Mouse (Mus musculus) hindbrain, embryonic 10.5 days (tissue): ENCODE data around the gene Cd44. TPM values are rescaled to one million over a fixed set of nuclear protein-coding genes. Genes with fewer than 3 reads are reported as not detected.
A peak's percentile ranks its signal among the peaks of the same experiment; 100 is the strongest.

ENCODE experiments used
- DNase-seq: peaks from one replicate; pipeline ENCODE4 v3.0.0-alpha.2; 2017; ENCODE audit warnings: low spot score
- H3K27ac ChIP-seq: fragments of 300-500 bp; sonication (generic); 2 replicates; pipeline ENCODE4 v1.5.1; 2016; ENCODE audit warnings: mild to moderate bottlenecking, moderate library complexity
- H3K27me3 ChIP-seq: fragments of 300-500 bp; sonication (generic); 2 replicates; pipeline ENCODE4 v1.6.1; 2016; ENCODE audit warnings: mild to moderate bottlenecking; ENCODE audit not compliant: poor library complexity, insufficient read depth, severe bottlenecking
- H3K36me3 ChIP-seq: fragments of 300-500 bp; sonication (generic); 2 replicates; pipeline ENCODE4 v1.6.1; 2016; ENCODE audit warnings: mild to moderate bottlenecking, moderate library complexity
- H3K4me1 ChIP-seq: fragments of 300-500 bp; sonication (generic); replicated peaks from 2 replicates; pipeline ENCODE4 v1.6.1; 2016; ENCODE audit warnings: mild to moderate bottlenecking
- H3K4me3 ChIP-seq: fragments of 300-500 bp; sonication (generic); 2 replicates; pipeline ENCODE4 v1.5.1; 2016; ENCODE audit warnings: mild to moderate bottlenecking, moderate library complexity
- H3K9me3 ChIP-seq: fragments of 300-500 bp; sonication (generic); 2 replicates; pipeline ENCODE4 v1.6.1; 2016; ENCODE audit warnings: mild to moderate bottlenecking, moderate library complexity
- WGBS: fragments of 180-500 bp; shearing (Covaris S2); methylation state at CpG from one replicate; pipeline ENCODE4 v1.1.7; 2016; 5-methylcytosine and 5-hydroxymethylcytosine counted together
- polyA plus RNA-seq: library from polyadenylated mRNA; unstranded; fragments of >200 nt; fragmentation: Nextera tagmentation; extraction: Ambion mirVana; gene quantifications from 2 replicates; pipeline ENCODE4 v1.2.1, GENCODE M21; 2016

The Cd44 gene
- polyA plus RNA-seq, 1 experiment from 2014 or later = 2.8 TPM

GRCm38 (mm10) chr2:102905604-102906003 is 4.1 kb upstream of the Cd44 start:
- Histone ChIP-seq H3K4me1 (peaks cover 15% of the 10 kb centered on the region), H3K36me3 (no peaks in the 10 kb centered on the region), H3K27ac (no peak overlapping the region), H3K9me3 (no peaks in the 10 kb centered on the region), H3K27me3 (peaks cover 23% of the 10 kb centered on the region), H3K4me3 (no peak overlapping the region)
- WGBS = 86% methylated on average over 3 of the region's 3 CpGs
- no peak for DNase-seq

GRCm38 (mm10) chr2:102901828-102902223 is 361 bp upstream of the Cd44 start:
- WGBS = 20% methylated on average over 3 of the region's 3 CpGs
- Histone ChIP-seq H3K27ac (peak overlapping the region; percentile 80), H3K27me3 (peaks cover 41% of the 10 kb centered on the region), H3K4me1 (peaks cover 18% of the 10 kb centered on the region), H3K4me3 (peak overlapping the region; percentile 58), H3K36me3 (no peaks in the 10 kb centered on the region), H3K9me3 (no peaks in the 10 kb centered on the region)
- DNase-seq = no peak

- 70% methylated on average over 7 of the region's 7 CpGs for WGBS
- Histone ChIP-seq H3K9me3 (no peaks in the 10 kb centered on the region), H3K27me3 (peaks cover 41% of the 10 kb centered on the region), H3K4me1 (peaks cover 18% of the 10 kb centered on the region), H3K27ac (no peak overlapping the region), H3K36me3 (no peaks in the 10 kb centered on the region), H3K4me3 (peak overlapping the region; percentile 58; the same call in 1 of the 2 replicates)
- no peak for DNase-seq
These were observed 1.2 kb downstream of the Cd44 start for GRCm38 (mm10) chr2:102900230-102900721.

GRCm38 (mm10) chr2:102899238-102899637 is 2.2 kb downstream of the Cd44 start:
- H3K27ac ChIP-seq = no peak overlapping the region
- DNase-seq = no peak
- H3K4me3 ChIP-seq = no peak overlapping the region
- 76% methylated on average over 3 of the region's 3 CpGs for WGBS
- no peaks in the 10 kb centered on the region for H3K9me3 ChIP-seq
- H3K36me3 ChIP-seq = no peaks in the 10 kb centered on the region
- H3K27me3 ChIP-seq = peaks cover 41% of the 10 kb centered on the region
- H3K4me1 ChIP-seq = peaks cover 18% of the 10 kb centered on the region

- no peak for DNase-seq
- no peak overlapping the region for H3K27ac ChIP-seq
- H3K4me1 ChIP-seq = peaks cover 18% of the 10 kb centered on the region
- no peaks in the 10 kb centered on the region for H3K36me3 ChIP-seq
- H3K9me3 ChIP-seq = no peaks in the 10 kb centered on the region
- H3K4me3 ChIP-seq = no peak overlapping the region
- WGBS = 89% methylated on average over 3 of the region's 3 CpGs
- H3K27me3 ChIP-seq = peaks cover 41% of the 10 kb centered on the region
These were observed 2.9 kb downstream of the Cd44 start for GRCm38 (mm10) chr2:102898585-102898984.

GRCm38 (mm10) chr2:102896154-102896553 is 5.3 kb downstream of the Cd44 start:
- H3K27me3 ChIP-seq = peaks cover 23% of the 10 kb centered on the region; the same call in 1 of the 2 replicates
- DNase-seq = no peak
- peaks cover 8% of the 10 kb centered on the region for H3K4me1 ChIP-seq
- no peak overlapping the region for H3K4me3 ChIP-seq
- no peaks in the 10 kb centered on the region for H3K9me3 ChIP-seq
- H3K27ac ChIP-seq = no peak overlapping the region
- WGBS = 87% methylated on average over 8 of the region's 8 CpGs
- H3K36me3 ChIP-seq = no peaks in the 10 kb centered on the region

- WGBS = 97% methylated on average over 1 of the region's 1 CpGs
These were observed 6.3 kb downstream of the Cd44 start for GRCm38 (mm10) chr2:102895197-102895596.

GRCm38 (mm10) chr2:102894785-102895184 is 6.7 kb downstream of the Cd44 start:
- H3K27ac ChIP-seq = no peak overlapping the region
- H3K27me3 ChIP-seq = peaks cover 11% of the 10 kb centered on the region; the same call in 1 of the 2 replicates
- DNase-seq = no peak
- H3K4me1 ChIP-seq = no peaks in the 10 kb centered on the region
- no peaks in the 10 kb centered on the region for H3K9me3 ChIP-seq
- H3K4me3 ChIP-seq = no peak overlapping the region
- WGBS = 78% methylated on average over 4 of the region's 4 CpGs
- H3K36me3 ChIP-seq = no peaks in the 10 kb centered on the region

More at GRCm38 (mm10) chr2:102895197-102895596, 6.3 kb downstream of the Cd44 start:
- no peaks in the 10 kb centered on the region for H3K36me3 ChIP-seq
- peaks cover 14% of the 10 kb centered on the region; the same call in 1 of the 2 replicates for H3K27me3 ChIP-seq
- H3K27ac ChIP-seq = no peak overlapping the region
- no peaks in the 10 kb centered on the region for H3K9me3 ChIP-seq
- no peak overlapping the region for H3K4me3 ChIP-seq
- no peaks in the 10 kb centered on the region for H3K4me1 ChIP-seq
- DNase-seq = no peak

- no peaks in the 10 kb centered on the region for H3K36me3 ChIP-seq
- H3K27me3 ChIP-seq = no peaks in the 10 kb centered on the region
- no peak for DNase-seq
- no peaks in the 10 kb centered on the region for H3K4me1 ChIP-seq
- 30% methylated on average over 3 of the region's 3 CpGs for WGBS
- H3K9me3 ChIP-seq = no peaks in the 10 kb centered on the region
- no peak overlapping the region for H3K27ac ChIP-seq
- no peak overlapping the region for H3K4me3 ChIP-seq
These were observed 12.7 kb downstream of the Cd44 start for GRCm38 (mm10) chr2:102888688-102889225.

- Histone ChIP-seq H3K36me3 (no peaks in the 10 kb centered on the region), H3K4me3 (no peak overlapping the region), H3K4me1 (peaks cover 10% of the 10 kb centered on the region; the same call in 1 of the 2 replicates), H3K27ac (no peak overlapping the region), H3K27me3 (no peaks in the 10 kb centered on the region), H3K9me3 (no peaks in the 10 kb centered on the region)
- WGBS = 81% methylated on average over 1 of the region's 1 CpGs
- no peak for DNase-seq
These were observed 14.3 kb downstream of the Cd44 start for GRCm38 (mm10) chr2:102887137-102887536.

- Histone ChIP-seq H3K4me1 (peaks cover 12% of the 10 kb centered on the region; the same call in 1 of the 2 replicates), H3K36me3 (no peaks in the 10 kb centered on the region), H3K9me3 (no peaks in the 10 kb centered on the region), H3K4me3 (no peak overlapping the region), H3K27ac (no peak overlapping the region), H3K27me3 (no peaks in the 10 kb centered on the region)
- 86% methylated on average over 6 of the region's 6 CpGs for WGBS
- DNase-seq = no peak
These were observed 15.0 kb downstream of the Cd44 start for GRCm38 (mm10) chr2:102886306-102886935.

- peaks cover 19% of the 10 kb centered on the region for H3K4me1 ChIP-seq
- DNase-seq = no peak
- H3K4me3 ChIP-seq = no peak overlapping the region
- H3K9me3 ChIP-seq = no peaks in the 10 kb centered on the region
- H3K36me3 ChIP-seq = no peaks in the 10 kb centered on the region
- 0 out of 2 replicates have a peak overlapping the region, but pooled peaks have one; percentile 35 for H3K27ac ChIP-seq
- WGBS = 63% methylated on average over 6 of the region's 6 CpGs
- no peaks in the 10 kb centered on the region for H3K27me3 ChIP-seq
These were observed 18.7 kb downstream of the Cd44 start for GRCm38 (mm10) chr2:102882597-102883272.
